Mouse (Mus musculus): ENCODE results near the gene Pik3ip1. TPM values are rescaled to one million over a fixed set of nuclear protein-coding genes. Genes with fewer than 3 reads are reported as not detected.

The Pik3ip1 gene
- polyA plus RNA-seq, 1 experiment from 2014 or later: 15.8 TPM

GRCm38 (mm10) chr11:3291311-3292061 lies 38.7 kb upstream of the Pik3ip1 start:
- Histone ChIP-seq H3K27ac (replicated peaks) (peak overlapping the region; percentile 100), H3K27me3 (no peaks in the 10 kb centered on the region), H3K4me3 (replicated peaks) (peak overlapping the region; percentile 84), H3K9ac (peak overlapping the region; percentile 98), H3K9me3 (replicated peaks) (no peaks in the 10 kb centered on the region), H3K36me3 (peaks cover 29% of the 10 kb centered on the region), H3K4me2 (replicated peaks) (peak overlapping the region; percentile 90), H3K4me1 (peaks cover 59% of the 10 kb centered on the region)
- ATAC-seq (ENCODE audit: insufficient number of reproducible peaks, low FRiP score, low TSS enrichment, low read depth): no peak
- under 1% methylated on average over 26 of the region's 26 CpGs for WGBS

- H3K4me2 ChIP-seq (replicated peaks): peak overlapping the region; percentile 90
- peak overlapping the region; percentile 98 for H3K9ac ChIP-seq
- H3K27ac ChIP-seq (replicated peaks): peak overlapping the region; percentile 100
- H3K27me3 ChIP-seq: no peaks in the 10 kb centered on the region
- ATAC-seq (ENCODE audit: insufficient number of reproducible peaks, low FRiP score, low TSS enrichment, low read depth): 0 out of 2 replicates have a peak, but pooled peaks have one; percentile 9
- 1% methylated on average over 8 of the region's 8 CpGs for WGBS
- peak overlapping the region; percentile 84 for H3K4me3 ChIP-seq (replicated peaks)
- H3K9me3 ChIP-seq (replicated peaks): no peaks in the 10 kb centered on the region
- peaks cover 59% of the 10 kb centered on the region for H3K4me1 ChIP-seq
- H3K36me3 ChIP-seq: peaks cover 35% of the 10 kb centered on the region
Observed at GRCm38 (mm10) chr11:3292062-3292421, 38.2 kb upstream of the Pik3ip1 start.

- Histone ChIP-seq H3K4me1 (peaks cover 62% of the 10 kb centered on the region), H3K4me2 (replicated peaks) (peak overlapping the region; percentile 90), H3K36me3 (peaks cover 42% of the 10 kb centered on the region), H3K9me3 (replicated peaks) (no peaks in the 10 kb centered on the region), H3K4me3 (replicated peaks) (peak overlapping the region; percentile 84), H3K27me3 (no peaks in the 10 kb centered on the region), H3K27ac (replicated peaks) (peak overlapping the region; percentile 100), H3K9ac (peak overlapping the region; percentile 98)
- WGBS: 1% methylated on average over 8 of the region's 8 CpGs
- no peak for ATAC-seq (ENCODE audit: insufficient number of reproducible peaks, low FRiP score, low TSS enrichment, low read depth)
Observed at GRCm38 (mm10) chr11:3292711-3293249, 37.4 kb upstream of the Pik3ip1 start.

GRCm38 (mm10) chr11:3293361-3293760 lies 36.8 kb upstream of the Pik3ip1 start:
- Histone ChIP-seq H3K36me3 (peaks cover 48% of the 10 kb centered on the region), H3K4me1 (peaks cover 57% of the 10 kb centered on the region)
- WGBS: 31% methylated on average over 4 of the region's 4 CpGs

GRCm38 (mm10) chr11:3294641-3295040 lies 35.6 kb upstream of the Pik3ip1 start:
- H3K9ac ChIP-seq: no peak overlapping the region
- H3K27ac ChIP-seq (replicated peaks): peak overlapping the region; percentile 17; the same call in 1 of the 2 replicates
- 91% methylated on average over 2 of the region's 2 CpGs for WGBS
- no peaks in the 10 kb centered on the region for H3K9me3 ChIP-seq (replicated peaks)
- no peak for ATAC-seq (ENCODE audit: insufficient number of reproducible peaks, low FRiP score, low TSS enrichment, low read depth)
- peak overlapping the region; percentile 15; the same call in 1 of the 2 replicates for H3K4me3 ChIP-seq (replicated peaks)
- no peak overlapping the region; the same call in 1 of the 2 replicates for H3K4me2 ChIP-seq (replicated peaks)
- no peaks in the 10 kb centered on the region for H3K27me3 ChIP-seq
- H3K36me3 ChIP-seq: peaks cover 61% of the 10 kb centered on the region
- H3K4me1 ChIP-seq: peaks cover 52% of the 10 kb centered on the region

More at GRCm38 (mm10) chr11:3293361-3293760, 36.8 kb upstream of the Pik3ip1 start:
- peak overlapping the region; percentile 90 for H3K4me2 ChIP-seq (replicated peaks)
- no peak for ATAC-seq (ENCODE audit: insufficient number of reproducible peaks, low FRiP score, low TSS enrichment, low read depth)
- H3K9ac ChIP-seq: peak overlapping the region; percentile 6; the same call in 1 of the 2 replicates
- H3K27ac ChIP-seq (replicated peaks): peak overlapping the region; percentile 100
- no peaks in the 10 kb centered on the region for H3K27me3 ChIP-seq
- no peaks in the 10 kb centered on the region for H3K9me3 ChIP-seq (replicated peaks)
- H3K4me3 ChIP-seq (replicated peaks): peak overlapping the region; percentile 84

GRCm38 (mm10) chr11:3296056-3296455 lies 34.1 kb upstream of the Pik3ip1 start:
- H3K9me3 ChIP-seq (replicated peaks): no peaks in the 10 kb centered on the region
- no peak overlapping the region for H3K4me2 ChIP-seq (replicated peaks)
- no peak overlapping the region for H3K9ac ChIP-seq
- ATAC-seq (ENCODE audit: insufficient number of reproducible peaks, low FRiP score, low TSS enrichment, low read depth): no peak
- no peak overlapping the region for H3K4me3 ChIP-seq (replicated peaks)
- WGBS: 69% methylated on average over 5 of the region's 5 CpGs
- H3K27me3 ChIP-seq: no peaks in the 10 kb centered on the region
- H3K27ac ChIP-seq (replicated peaks): no peak overlapping the region
- peaks cover 74% of the 10 kb centered on the region for H3K36me3 ChIP-seq
- peaks cover 49% of the 10 kb centered on the region for H3K4me1 ChIP-seq

- 80% methylated on average over 10 of the region's 10 CpGs for WGBS
- no peak overlapping the region for H3K4me2 ChIP-seq (replicated peaks)
- H3K9me3 ChIP-seq (replicated peaks): no peaks in the 10 kb centered on the region
- no peak overlapping the region for H3K9ac ChIP-seq
- no peaks in the 10 kb centered on the region for H3K27me3 ChIP-seq
- peaks cover 95% of the 10 kb centered on the region for H3K36me3 ChIP-seq
- peaks cover 48% of the 10 kb centered on the region for H3K4me1 ChIP-seq
- ATAC-seq (ENCODE audit: insufficient number of reproducible peaks, low FRiP score, low TSS enrichment, low read depth): no peak
- H3K4me3 ChIP-seq (replicated peaks): no peak overlapping the region
- no peak overlapping the region for H3K27ac ChIP-seq (replicated peaks)
Observed at GRCm38 (mm10) chr11:3297871-3298812, 32.1 kb upstream of the Pik3ip1 start.

GRCm38 (mm10) chr11:3298813-3299185 lies 31.4 kb upstream of the Pik3ip1 start:
- Histone ChIP-seq H3K9me3 (replicated peaks) (no peaks in the 10 kb centered on the region), H3K9ac (no peak overlapping the region), H3K4me2 (replicated peaks) (no peak overlapping the region), H3K27ac (replicated peaks) (no peak overlapping the region), H3K27me3 (no peaks in the 10 kb centered on the region), H3K4me1 (peaks cover 47% of the 10 kb centered on the region), H3K4me3 (replicated peaks) (no peak overlapping the region), H3K36me3 (peaks cover 96% of the 10 kb centered on the region)
- WGBS: 87% methylated on average over 14 of the region's 14 CpGs
- no peak for ATAC-seq (ENCODE audit: insufficient number of reproducible peaks, low FRiP score, low TSS enrichment, low read depth)

GRCm38 (mm10) chr11:3301075-3301474 lies 29.1 kb upstream of the Pik3ip1 start:
- 94% methylated on average over 5 of the region's 5 CpGs for whole genome bisulfite sequencing
- peaks cover 98% of the 10 kb centered on the region for H3K36me3 ChIP-seq
- H3K27ac ChIP-seq (replicated peaks): no peak overlapping the region
- H3K9ac ChIP-seq: no peak overlapping the region
- no peaks in the 10 kb centered on the region for H3K27me3 ChIP-seq
- H3K4me1 ChIP-seq: peaks cover 26% of the 10 kb centered on the region; the same call in 1 of the 2 replicates
- H3K4me3 ChIP-seq (replicated peaks): no peak overlapping the region
- no peak overlapping the region for H3K4me2 ChIP-seq (replicated peaks)
- no peak for ATAC-seq (ENCODE audit: insufficient number of reproducible peaks, low FRiP score, low TSS enrichment, low read depth)
- H3K9me3 ChIP-seq (replicated peaks): no peaks in the 10 kb centered on the region

GRCm38 (mm10) chr11:3302385-3302784 lies 27.8 kb upstream of the Pik3ip1 start:
- 0 out of 2 replicates have a peak overlapping the region, but pooled peaks have one; percentile 36 for H3K27ac ChIP-seq (replicated peaks)
- H3K36me3 ChIP-seq: peaks cover 97% of the 10 kb centered on the region
- peaks cover 24% of the 10 kb centered on the region; the same call in 1 of the 2 replicates for H3K4me1 ChIP-seq
- no peak overlapping the region for H3K4me2 ChIP-seq (replicated peaks)
- no peak overlapping the region for H3K4me3 ChIP-seq (replicated peaks)
- no peaks in the 10 kb centered on the region for H3K27me3 ChIP-seq
- no peaks in the 10 kb centered on the region for H3K9me3 ChIP-seq (replicated peaks)
- no peak overlapping the region for H3K9ac ChIP-seq
- 69% methylated on average over 4 of the region's 4 CpGs for WGBS
- ATAC-seq (ENCODE audit: insufficient number of reproducible peaks, low FRiP score, low TSS enrichment, low read depth): no peak

- no peak overlapping the region for H3K4me2 ChIP-seq (replicated peaks)
- peaks cover 97% of the 10 kb centered on the region for H3K36me3 ChIP-seq
- H3K9ac ChIP-seq: no peak overlapping the region
- ATAC-seq (ENCODE audit: insufficient number of reproducible peaks, low FRiP score, low TSS enrichment, low read depth): no peak
- H3K4me3 ChIP-seq (replicated peaks): no peak overlapping the region
- H3K9me3 ChIP-seq (replicated peaks): no peaks in the 10 kb centered on the region
- no peak overlapping the region for H3K27ac ChIP-seq (replicated peaks)
- no peaks in the 10 kb centered on the region for H3K27me3 ChIP-seq
- WGBS: 69% methylated on average over 4 of the region's 4 CpGs
- H3K4me1 ChIP-seq: peaks cover 20% of the 10 kb centered on the region; the same call in 1 of the 2 replicates
Observed at GRCm38 (mm10) chr11:3302792-3303191, 27.4 kb upstream of the Pik3ip1 start.

Data from embryonic facial prominence, embryonic 15.5 days (tissue).